Mouse (Mus musculus) spleen, adult 2 months (tissue): ENCODE data around the gene Amt.

ENCODE experiments used
- CTCF ChIP-seq: fragments of 200-500 bp; IDR thresholded peaks from 2 replicates; pipeline ENCODE4 v1.5.1; 2011; ENCODE audit warnings: mild to moderate bottlenecking, inconsistent platforms; ENCODE audit not compliant: insufficient read depth, insufficient read length, insufficient replicate concordance; ENCODE audit errors: extremely low read depth
- POLR2A ChIP-seq: fragments of 200-500 bp; IDR thresholded peaks from 2 replicates; pipeline ENCODE4 v1.6.1; 2011; ENCODE audit warnings: low read depth, low read length, inconsistent platforms

DNA sequence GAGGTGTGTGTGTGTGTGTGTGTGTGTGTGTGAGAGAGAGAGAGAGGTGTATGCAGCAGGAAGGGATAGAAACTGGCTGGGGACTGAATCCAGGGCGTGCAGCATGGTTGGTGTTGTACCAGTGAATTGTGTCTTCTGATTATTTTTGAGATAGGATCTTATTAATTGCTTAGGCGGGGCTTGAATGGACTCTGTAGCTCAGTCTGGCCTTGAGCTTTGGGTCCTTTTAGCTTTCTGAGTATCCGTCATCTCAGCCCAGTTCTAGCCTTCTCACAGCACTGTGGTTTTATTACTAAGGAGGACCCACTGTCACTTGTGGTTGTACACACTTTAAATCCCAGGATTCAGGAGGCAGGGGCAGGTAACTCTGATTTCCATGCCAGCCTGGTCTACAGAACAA lies 46.7 kb downstream of the Amt start:
- TF ChIP-seq POLR2A (no peak), CTCF (no peak)
